17 mouse cellular contexts compared by ENCODE assay signal in genomic region chr16:18214858-18215257, GRCm38 (mm10). TPM values are rescaled to one million over a fixed set of nuclear protein-coding genes. Genes with fewer than 3 reads are reported as not detected.
A peak's percentile ranks its signal among the peaks of the same experiment; 100 is the strongest.
DNase-seq lines count a peak whose midpoint lies in the region; ATAC-seq and TF ChIP-seq lines count a peak whose summit lies in the region.
"Had no signal": no experiment of that assay in that cellular context is flagged by ENCODE, and none has a peak within 500 bp of the region (broad histone marks: within the 10 kb centered on the region; RNA-seq: fewer than 3 reads in every experiment).

No protein-coding gene starts in this region.

- TF ChIP-seq CTCF in hindbrain, postnatal 0 days (IDR thresholded peaks at IDR 0.05; ENCODE audit: low read depth), result no peak

- DNase-seq in heart, adult 18-20 months, result peak; percentile 34 to 45
- DNase-seq in neural tube, embryonic 10.5 days (ENCODE audit: extremely low spot score, low spot score), result no peak
- peak; percentile 47 for DNase-seq in hindbrain, postnatal 0 days (ENCODE audit: low spot score)
- no peak for DNase-seq in Muller cell, postnatal 12 days (ENCODE audit: inconsistent ontology term)
- DNase-seq in frontal cortex, postnatal 25 days (ENCODE audit: low spot score in 2 of 2), result no peak
- DNase-seq in adrenal gland, postnatal 14 days, result no peak
- DNase-seq: cerebellum, adult 11 months; right cerebral cortex, postnatal 4 days had no signal

- H3K4me1 ChIP-seq in heart, embryonic 11.5 days (ENCODE audit: control insufficient read depth, insufficient read depth, low read length), result peaks cover 14% of the 10 kb centered on the region
- H3K4me1 ChIP-seq in neural tube, embryonic 12.5 days, result peaks cover 35% of the 10 kb centered on the region
- H3K4me1 ChIP-seq in hindbrain, postnatal 0 days (ENCODE audit: insufficient read depth, low read length), result peaks cover 18% of the 10 kb centered on the region

- 54% methylated on average over 7 of the region's 7 CpGs for WGBS in heart, embryonic 11.5 days (ENCODE audit: insufficient replicate concordance)
- 59% methylated on average over 7 of the region's 7 CpGs for WGBS in neural tube, embryonic 12.5 days
- 34% methylated on average over 7 of the region's 7 CpGs for WGBS in hindbrain, postnatal 0 days

- no peak overlapping the region for H3K9ac ChIP-seq in heart, embryonic 11.5 days (ENCODE audit: low read depth, low read length)
- no peak overlapping the region for H3K9ac ChIP-seq in neural tube, embryonic 12.5 days
- no peak overlapping the region; the same call in 1 of the 2 replicates for H3K9ac ChIP-seq in hindbrain, postnatal 0 days (replicated peaks; ENCODE audit: low read length)

- H3K4me3 ChIP-seq in heart, embryonic 11.5 days (ENCODE audit: low read depth, low read length), result no peak overlapping the region
- H3K4me3 ChIP-seq in neural tube, embryonic 12.5 days, result no peak overlapping the region
- no peak overlapping the region for H3K4me3 ChIP-seq in hindbrain, postnatal 0 days (ENCODE audit: low read length)

- no peak overlapping the region for H3K27ac ChIP-seq in heart, embryonic 11.5 days (ENCODE audit: low read depth, low read length)
- H3K27ac ChIP-seq in neural tube, embryonic 12.5 days, result no peak overlapping the region
- peak overlapping the region; percentile 75; the same call in 1 of the 2 replicates for H3K27ac ChIP-seq in hindbrain, postnatal 0 days

- peaks cover 7% of the 10 kb centered on the region; the same call in 1 of the 2 replicates for H3K27me3 ChIP-seq in heart, embryonic 11.5 days (ENCODE audit: control insufficient read depth, insufficient read depth, low read length)
- H3K27me3 ChIP-seq in neural tube, embryonic 12.5 days (replicated peaks), result no peaks in the 10 kb centered on the region
- H3K27me3 ChIP-seq in hindbrain, postnatal 0 days (ENCODE audit: insufficient read depth, low read length), result no peaks in the 10 kb centered on the region

- no peaks in the 10 kb centered on the region for H3K9me3 ChIP-seq in heart, embryonic 11.5 days (replicated peaks; ENCODE audit: control insufficient read depth, low read length)
- H3K9me3 ChIP-seq in neural tube, embryonic 12.5 days, result no peaks in the 10 kb centered on the region
- H3K9me3 ChIP-seq in hindbrain, postnatal 0 days (ENCODE audit: low read length), result no peaks in the 10 kb centered on the region
- H3K9me3 ChIP-seq: G1E had no signal

- no peaks in the 10 kb centered on the region for H3K36me3 ChIP-seq in heart, embryonic 11.5 days (ENCODE audit: control insufficient read depth, insufficient read depth, low read length)
- no peaks in the 10 kb centered on the region for H3K36me3 ChIP-seq in neural tube, embryonic 12.5 days
- H3K36me3 ChIP-seq in hindbrain, postnatal 0 days (ENCODE audit: insufficient read depth, low read length), result no peaks in the 10 kb centered on the region
- H3K36me3 ChIP-seq: G1E had no signal

- H3K4me2 ChIP-seq in heart, embryonic 11.5 days, result no peak overlapping the region
- peak overlapping the region; percentile 52 for H3K4me2 ChIP-seq in neural tube, embryonic 12.5 days (replicated peaks)
- peak overlapping the region; percentile 49 for H3K4me2 ChIP-seq in hindbrain, postnatal 0 days (ENCODE audit: low read depth, low read length)

- no peak for ATAC-seq in heart, embryonic 11.5 days (replicated peaks; ENCODE audit: insufficient number of reproducible peaks, low FRiP score, low TSS enrichment)
- ATAC-seq in neural tube, embryonic 12.5 days (ENCODE audit: low FRiP score, low read depth), result no peak
- ATAC-seq in hindbrain, postnatal 0 days, result no peak
- ATAC-seq: intestine, embryonic 16.5 days had no signal

RNA-seq across cellular contexts. Expression of gene Ccdc188, which starts 2.8 kb away (rescaled TPM):
- not detected for total RNA-seq in heart, adult 18-20 months (2021)
- polyA plus RNA-seq in heart, embryonic 11.5 days (2014; fragmentation: Nextera tagmentation; extraction: Ambion mirVana), result not detected in 2 replicates
- polyA plus RNA-seq in neural tube, embryonic 12.5 days (2016; fragmentation: Nextera tagmentation; extraction: Ambion mirVana), result not detected in 2 replicates
- total RNA-seq in hindbrain, postnatal 0 days (2014; rRNA removed), result not detected in 2 replicates
- polyA plus RNA-seq in hindbrain, postnatal 0 days (2015; fragmentation: Nextera tagmentation; extraction: Ambion mirVana), result not detected in 2 replicates
- total RNA-seq in adrenal gland, postnatal 14 days (2021), result not detected in 2 replicates
- total RNA-seq: adrenal gland, adult 18-20 months; G1E; layer of hippocampus, adult 18-20 months had no signal
- polyA plus RNA-seq: G1E; intestine, embryonic 16.5 days; limb, embryonic 14.5 days; lung, embryonic 16.5 days; neural tube, embryonic 11.5 days had no signal

RNA-seq across cellular contexts. Expression of gene Zdhhc8, which starts 20.1 kb away (rescaled TPM):
- total RNA-seq in heart, adult 18-20 months (2021), result 10 to 100 TPM; 18.1 to 25.1 TPM
- 16.3 and 17.3 TPM in 2 replicates for polyA plus RNA-seq in heart, embryonic 11.5 days (2014; fragmentation: Nextera tagmentation; extraction: Ambion mirVana)
- polyA plus RNA-seq in neural tube, embryonic 12.5 days (2016; fragmentation: Nextera tagmentation; extraction: Ambion mirVana), result 16.7 and 17.7 TPM in 2 replicates
- total RNA-seq in hindbrain, postnatal 0 days (2014; rRNA removed), result 32.0 and 34.0 TPM in 2 replicates
- 13.3 and 14.5 TPM in 2 replicates for polyA plus RNA-seq in hindbrain, postnatal 0 days (2015; fragmentation: Nextera tagmentation; extraction: Ambion mirVana)
- total RNA-seq in adrenal gland, postnatal 14 days (2021), result 18.6 and 22.0 TPM in 2 replicates

RNA-seq across cellular contexts. Expression of gene Trmt2a, which starts 33.6 kb away (rescaled TPM):
- 10 to 100 TPM; 13.8 to 16.7 TPM for total RNA-seq in heart, adult 18-20 months (2021)
- 56.0 and 58.2 TPM in 2 replicates for polyA plus RNA-seq in heart, embryonic 11.5 days (2014; fragmentation: Nextera tagmentation; extraction: Ambion mirVana)
- polyA plus RNA-seq in neural tube, embryonic 12.5 days (2016; fragmentation: Nextera tagmentation; extraction: Ambion mirVana), result 95.4 and 106 TPM in 2 replicates
- 61.4 and 65.1 TPM in 2 replicates for total RNA-seq in hindbrain, postnatal 0 days (2014; rRNA removed)
- polyA plus RNA-seq in hindbrain, postnatal 0 days (2015; fragmentation: Nextera tagmentation; extraction: Ambion mirVana), result 60.9 and 67.8 TPM in 2 replicates
- 41.0 and 47.0 TPM in 2 replicates for total RNA-seq in adrenal gland, postnatal 14 days (2021)

RNA-seq across cellular contexts. Expression of gene Ranbp1, which starts 33.7 kb away (rescaled TPM):
- total RNA-seq in heart, adult 18-20 months (2021), result 10 to 100 TPM; 36.3 to 42.5 TPM
- 585 and 656 TPM in 2 replicates for polyA plus RNA-seq in heart, embryonic 11.5 days (2014; fragmentation: Nextera tagmentation; extraction: Ambion mirVana)
- 701 and 706 TPM in 2 replicates for polyA plus RNA-seq in neural tube, embryonic 12.5 days (2016; fragmentation: Nextera tagmentation; extraction: Ambion mirVana)
- 110 and 127 TPM in 2 replicates for total RNA-seq in hindbrain, postnatal 0 days (2014; rRNA removed)
- polyA plus RNA-seq in hindbrain, postnatal 0 days (2015; fragmentation: Nextera tagmentation; extraction: Ambion mirVana), result 426 and 453 TPM in 2 replicates
- 139 and 155 TPM in 2 replicates for total RNA-seq in adrenal gland, postnatal 14 days (2021)

RNA-seq across cellular contexts. Expression of gene Gm49776, which starts 43.3 kb away (rescaled TPM):
- not detected for total RNA-seq in heart, adult 18-20 months (2021)
- 3.7 TPM in 1 of 2 replicates, not detected in the other for polyA plus RNA-seq in heart, embryonic 11.5 days (2014; fragmentation: Nextera tagmentation; extraction: Ambion mirVana)
- polyA plus RNA-seq in neural tube, embryonic 12.5 days (2016; fragmentation: Nextera tagmentation; extraction: Ambion mirVana), result 2.8 and 4.7 TPM in 2 replicates
- total RNA-seq in hindbrain, postnatal 0 days (2014; rRNA removed), result not detected in 2 replicates
- polyA plus RNA-seq in hindbrain, postnatal 0 days (2015; fragmentation: Nextera tagmentation; extraction: Ambion mirVana), result 1.1 and 3.1 TPM in 2 replicates
- total RNA-seq in adrenal gland, postnatal 14 days (2021), result not detected in 2 replicates
- total RNA-seq: adrenal gland, adult 18-20 months; G1E; layer of hippocampus, adult 18-20 months had no signal
- polyA plus RNA-seq: G1E; intestine, embryonic 16.5 days had no signal

Comparison
In these comparisons a context has a peak if more than half of its experiments do, and no peak if none do; other contexts are left out.
1. DNase-seq: peak in heart, adult 18-20 months (2 of 2) and hindbrain, postnatal 0 days (single experiment); none in neural tube, embryonic 10.5 days (single experiment), Muller cell, postnatal 12 days (single experiment), frontal cortex, postnatal 25 days (0 of 2) and adrenal gland, postnatal 14 days (single experiment).